Mouse (Mus musculus) right cerebral cortex, postnatal 4 days (tissue): Measurements from ENCODE around the gene Tnfaip8l1.

Experiments
- DNase-seq: peaks from one replicate; pipeline ENCODE4 v3.0.0-alpha.2; 2022

Tnfaip8l1 gene

DNA sequence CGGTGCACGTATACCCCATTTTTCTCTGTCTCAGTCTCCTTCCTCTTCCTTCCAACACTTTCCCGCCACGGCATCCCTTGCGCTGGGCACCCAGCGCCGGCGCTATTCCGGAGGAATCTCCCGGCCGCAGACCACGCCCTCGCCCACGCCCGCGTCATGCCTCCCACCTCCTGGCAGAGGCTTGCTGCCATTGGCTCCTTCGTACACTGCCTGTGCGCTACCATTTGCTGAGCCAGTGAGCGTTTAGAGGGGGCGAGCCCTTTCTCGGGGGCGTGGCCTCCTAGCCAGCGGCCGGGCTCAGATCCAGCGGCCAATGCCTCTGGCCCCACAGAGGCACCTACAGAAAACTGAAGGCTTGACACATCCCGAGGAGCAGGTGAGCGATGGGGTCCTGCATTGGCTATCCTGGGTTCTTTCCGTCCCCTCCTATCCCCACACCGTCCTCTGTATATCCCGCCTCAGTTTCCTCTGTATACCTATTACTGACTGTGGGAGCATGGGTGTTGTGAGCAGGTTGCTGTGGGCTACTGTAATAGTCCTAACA, at the start of gene Tnfaip8l1:
Gene Tnfaip8l1, plus strand, starts transcription at position 247 of the 544 bp plus-strand sequence.
- peak; percentile 90 for DNase-seq

DNA sequence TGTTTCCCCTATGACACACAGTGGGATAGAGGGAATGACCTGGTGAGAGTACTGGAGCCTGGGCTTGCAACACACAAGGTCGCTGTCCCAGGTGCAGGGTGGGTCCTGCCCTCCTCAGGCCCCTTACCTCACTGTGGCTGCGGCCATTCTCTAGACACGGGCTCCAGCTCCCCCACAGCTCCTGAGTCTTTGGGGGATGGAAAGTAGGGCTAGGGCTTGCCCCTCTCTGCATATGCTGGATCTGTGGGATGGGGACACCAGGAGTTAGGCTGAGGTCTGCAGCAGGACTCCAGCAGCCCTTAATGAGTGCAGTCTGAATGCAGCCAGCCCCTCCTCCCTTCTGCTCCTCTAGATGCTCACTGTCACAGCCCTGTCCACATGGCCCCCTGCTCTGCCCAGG, 49.5 kb upstream of the Tnfaip8l1 start:
- DNase-seq: no peak

DNA sequence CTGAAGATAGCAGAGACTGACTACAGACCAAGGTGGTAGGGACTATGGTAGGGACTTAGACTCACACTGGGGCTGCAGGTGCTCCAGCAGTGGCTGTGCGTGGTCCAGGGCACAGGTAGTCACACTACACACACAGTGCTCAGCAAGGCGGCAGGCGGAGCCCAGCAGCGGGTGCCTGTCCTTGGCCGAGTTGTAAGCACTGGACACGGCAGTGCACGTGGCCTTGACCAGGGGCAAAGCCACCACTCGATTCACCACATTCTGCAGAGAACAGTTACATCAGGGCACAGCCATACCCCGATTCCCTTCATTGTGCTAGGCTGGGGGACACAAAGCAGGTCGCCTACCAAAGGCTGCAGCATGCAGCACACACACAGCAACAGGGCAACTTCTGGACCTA, 46.1 kb upstream of the Tnfaip8l1 start:
- no peak for DNase-seq

DNA sequence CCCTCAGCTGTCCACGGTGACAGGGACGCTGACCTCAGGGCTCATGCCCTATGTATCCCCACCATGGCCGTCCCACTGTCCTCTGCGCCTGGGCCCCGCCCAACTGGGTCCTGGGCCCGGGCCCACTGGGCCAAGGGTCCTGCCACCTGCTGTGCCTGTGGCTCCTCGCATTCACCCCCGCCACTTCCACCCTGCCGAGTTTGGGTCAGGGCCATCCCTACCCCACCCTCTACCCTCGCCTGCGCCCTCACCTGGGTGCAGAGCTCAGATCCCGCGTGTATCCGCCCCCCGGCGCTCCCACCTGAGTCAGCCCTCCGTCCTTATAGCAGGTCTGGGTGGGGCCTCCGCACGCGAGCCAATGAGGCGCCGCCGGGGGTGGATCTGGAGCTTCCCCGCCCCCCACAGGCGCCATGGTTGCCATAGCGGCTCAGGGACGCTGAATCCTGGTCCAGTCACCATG, 45.0 kb upstream of the Tnfaip8l1 start, which contains the start of gene Plin5:
Gene Plin5, minus strand, starts transcription at position 346 of the 460 bp plus-strand sequence.
- peak; percentile 64 for DNase-seq

DNA sequence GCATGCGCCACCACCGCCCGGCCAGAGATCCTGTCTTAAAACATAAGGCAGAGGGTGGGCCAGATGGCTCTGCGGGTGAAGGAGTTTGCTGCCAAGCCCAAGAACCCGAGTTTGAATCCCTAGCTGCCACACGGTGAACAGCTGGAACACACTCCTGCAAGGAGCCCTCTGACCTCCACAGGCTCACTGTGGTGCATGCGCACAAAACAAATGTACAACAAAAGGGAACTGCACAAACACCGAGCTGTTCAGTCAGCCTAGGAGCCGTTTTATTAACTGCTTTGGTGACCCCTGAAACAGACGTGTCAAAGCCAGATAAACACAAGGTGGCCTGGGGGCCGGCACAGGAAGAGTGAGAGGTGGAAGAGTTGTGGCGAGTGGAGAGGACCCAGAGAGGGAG, 42.8 kb upstream of the Tnfaip8l1 start:
- DNase-seq: no peak

DNA sequence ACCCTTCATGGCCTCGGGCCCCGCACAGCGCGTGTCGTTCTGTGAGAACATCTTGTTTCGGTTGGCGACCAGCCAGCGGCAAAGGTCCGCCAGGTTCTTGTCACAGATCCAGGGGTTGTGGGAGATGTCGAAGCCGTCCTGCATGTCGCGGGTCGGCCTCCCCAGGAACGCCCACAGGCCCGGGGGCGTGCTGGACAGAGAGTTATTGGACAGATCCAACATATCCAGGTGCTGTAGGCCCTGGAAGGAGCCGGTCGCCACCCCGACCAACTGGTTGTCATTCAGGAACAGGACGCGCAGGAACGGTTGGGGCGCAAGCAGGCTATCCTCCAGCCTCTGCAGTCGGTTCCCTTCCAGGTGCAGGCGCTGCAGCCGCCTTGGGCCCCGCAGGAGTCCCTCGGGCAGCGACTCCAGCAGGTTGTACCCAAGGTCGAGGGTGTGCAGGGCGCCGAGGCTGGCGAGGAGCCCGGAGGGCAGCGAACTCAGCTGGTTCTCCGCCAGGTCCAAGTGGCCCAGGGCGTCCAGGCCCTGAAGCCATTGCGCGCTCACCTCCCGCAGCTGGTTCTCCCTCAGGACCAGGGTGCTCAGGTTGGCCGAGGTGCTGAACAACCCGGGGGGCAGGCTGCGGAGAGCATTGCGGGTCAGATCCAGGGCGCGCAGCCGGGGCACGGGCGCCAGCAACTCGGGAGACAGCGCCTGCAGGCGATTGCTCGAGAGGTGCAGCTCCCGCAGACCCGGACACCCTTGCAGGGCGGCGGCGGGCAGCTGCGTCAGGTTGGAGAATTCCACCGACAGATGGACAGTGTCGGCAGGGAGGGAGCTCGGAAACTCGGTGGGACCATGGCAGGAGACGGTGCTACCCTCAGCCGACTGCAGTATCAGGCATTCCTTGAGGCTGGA, 42.0 kb upstream of the Tnfaip8l1 start:
- DNase-seq: no peak

DNA sequence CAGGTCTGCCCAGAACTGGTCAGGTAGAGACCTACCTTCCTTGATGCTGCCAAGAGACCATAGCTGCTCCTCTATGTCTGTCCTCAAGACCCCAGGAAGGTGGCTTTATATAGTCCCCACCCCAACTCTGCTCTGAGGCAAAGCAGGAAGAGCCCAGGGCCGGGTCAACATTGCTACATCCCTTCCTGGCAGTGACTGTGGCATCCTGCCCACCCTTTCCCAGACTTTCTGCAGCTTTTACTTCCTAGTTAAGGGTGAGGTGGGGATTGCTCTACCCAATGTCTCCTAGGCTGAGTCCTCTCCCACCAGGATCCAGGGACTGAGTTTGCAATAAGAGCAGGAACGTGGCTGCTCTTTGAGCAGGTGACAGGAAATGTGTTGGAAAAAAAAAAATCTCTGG, 40.5 kb upstream of the Tnfaip8l1 start, which contains the start of gene Lrg1:
Gene Lrg1, minus strand, starts transcription at position 176 of the 400 bp plus-strand sequence.
- DNase-seq: no peak

DNA sequence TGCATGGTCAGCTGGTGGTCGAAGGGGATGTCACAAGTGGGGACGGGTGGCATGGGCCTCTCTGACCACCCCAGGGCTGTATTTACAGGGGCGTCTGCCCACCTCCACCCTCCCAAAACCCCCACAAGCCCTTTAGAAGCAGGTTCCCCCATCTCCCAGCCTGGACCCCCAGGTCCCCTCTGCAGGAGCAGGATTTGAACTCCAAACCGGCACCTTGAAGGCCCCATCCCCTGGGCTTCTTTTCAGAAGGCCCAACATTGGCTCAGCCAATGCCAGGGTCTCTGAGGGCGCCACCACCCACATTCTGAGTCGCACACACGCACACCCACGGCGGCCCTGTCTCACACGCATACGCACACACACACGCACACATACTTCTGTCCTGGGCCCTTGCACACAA, 39.1 kb upstream of the Tnfaip8l1 start:
- DNase-seq: no peak

DNA sequence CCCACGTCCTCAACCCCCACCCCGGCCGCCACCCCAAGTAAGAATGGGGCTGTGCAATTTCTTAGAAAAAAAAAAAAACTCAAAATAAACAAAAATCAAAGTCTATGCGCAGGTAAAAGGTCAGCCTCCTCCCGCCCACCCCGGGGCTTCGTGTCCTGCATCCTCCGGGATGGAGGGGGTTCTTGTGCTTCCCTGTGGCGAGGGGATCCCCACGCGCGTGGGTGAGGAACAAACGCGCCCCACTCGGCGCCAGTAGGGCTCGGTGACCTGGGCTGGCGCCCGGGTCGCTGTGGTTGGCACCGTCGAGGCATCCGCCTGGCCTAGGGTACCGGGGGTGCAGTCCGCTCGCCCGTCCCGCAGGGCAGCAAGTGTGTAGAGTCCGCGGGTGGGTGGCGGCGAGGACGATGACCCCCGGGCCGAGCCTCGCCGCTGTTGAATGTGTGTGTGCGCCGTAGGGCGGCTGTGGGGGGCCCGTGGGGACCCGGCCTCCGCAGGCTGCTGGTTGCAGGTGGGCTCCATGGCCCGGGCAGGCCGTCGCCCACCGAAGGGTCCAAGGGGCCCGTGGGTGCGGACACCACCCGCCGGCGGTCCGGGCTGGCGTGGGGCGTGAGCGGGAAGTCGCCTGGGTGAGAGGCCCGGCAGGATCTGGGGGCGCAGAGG, 38.5 kb upstream of the Tnfaip8l1 start:
- no peak for DNase-seq

DNA sequence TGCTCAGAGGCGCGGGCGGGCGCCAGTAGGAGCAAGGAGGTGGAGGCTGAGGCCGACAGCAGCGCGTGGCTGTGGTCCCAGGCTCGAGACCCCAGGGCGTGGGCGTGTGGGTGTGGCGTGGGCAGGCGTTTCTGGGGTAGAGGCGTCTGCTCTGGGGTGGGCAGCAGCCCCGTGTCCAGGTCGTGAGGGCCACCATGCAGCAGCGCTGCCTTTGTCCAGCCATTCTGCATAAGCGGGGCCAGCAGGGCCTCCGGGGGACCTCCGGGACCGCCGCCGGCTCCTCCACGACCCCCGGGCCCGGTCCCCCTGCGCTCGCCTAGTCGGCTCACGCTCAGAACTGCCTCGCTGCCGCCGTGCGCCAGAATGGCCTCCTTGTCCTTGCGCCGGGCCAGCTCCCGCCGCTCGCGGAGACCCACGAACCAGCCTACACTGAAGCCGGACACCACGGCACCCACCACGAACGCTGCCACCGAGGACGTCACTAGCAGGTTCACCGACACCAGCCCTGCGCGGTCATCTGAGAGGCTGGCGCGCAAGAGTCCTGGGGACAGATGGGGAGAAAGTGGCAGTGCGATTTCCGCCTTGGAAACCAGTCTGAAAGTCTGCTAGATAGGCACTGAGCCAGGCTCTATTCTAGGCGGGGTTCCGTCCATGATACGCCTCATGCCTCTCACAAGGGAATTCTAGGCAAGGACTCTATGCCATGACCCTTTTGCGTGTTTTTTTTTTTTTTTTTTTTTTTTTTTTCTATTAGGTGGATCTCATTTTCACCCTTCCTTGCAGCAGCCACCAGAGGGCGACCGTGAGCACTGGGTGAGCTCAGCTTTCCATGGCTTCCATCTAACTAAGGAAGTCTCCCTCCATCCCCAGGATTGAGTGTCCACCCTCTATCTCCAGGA, 37.7 kb upstream of the Tnfaip8l1 start:
- DNase-seq: peak; percentile 72

DNA sequence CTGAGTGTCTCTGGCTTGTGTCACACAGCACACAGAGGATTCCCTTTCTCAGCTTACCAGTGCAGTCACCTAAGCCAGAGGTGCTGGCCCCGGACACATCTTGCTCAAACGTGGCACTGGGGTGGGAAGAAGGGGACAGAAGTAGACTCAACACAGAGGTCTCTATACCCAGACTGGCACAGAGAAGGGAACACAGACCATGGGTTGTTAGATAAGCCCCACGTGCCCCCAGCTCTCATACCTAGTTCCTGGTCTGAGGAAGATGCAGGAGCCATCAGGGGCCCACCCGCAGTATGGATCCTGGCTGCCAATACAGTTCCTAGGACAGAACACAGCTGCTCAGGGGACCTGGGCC, 37.0 kb upstream of the Tnfaip8l1 start:
- DNase-seq: no peak

DNA sequence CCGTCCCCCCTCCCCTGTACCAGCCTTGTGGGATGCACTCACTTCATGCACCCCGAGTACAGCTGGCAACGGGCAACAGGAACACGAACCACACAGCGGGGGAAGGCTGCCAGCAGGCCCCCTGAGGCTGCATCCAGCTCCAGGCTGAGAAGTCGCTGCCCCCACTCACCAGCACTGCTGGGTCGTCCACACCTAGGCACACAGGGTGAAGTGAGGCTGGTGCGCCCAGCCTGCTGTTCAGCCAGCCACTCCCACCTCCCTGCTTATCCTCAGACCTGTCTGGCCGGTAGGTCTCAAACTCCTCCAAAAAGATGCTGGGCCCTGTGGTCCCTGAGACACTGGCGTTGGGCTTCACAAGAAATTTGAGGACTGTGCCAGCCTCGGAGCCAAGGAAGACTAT, 36.1 kb upstream of the Tnfaip8l1 start:
- no peak for DNase-seq

DNA sequence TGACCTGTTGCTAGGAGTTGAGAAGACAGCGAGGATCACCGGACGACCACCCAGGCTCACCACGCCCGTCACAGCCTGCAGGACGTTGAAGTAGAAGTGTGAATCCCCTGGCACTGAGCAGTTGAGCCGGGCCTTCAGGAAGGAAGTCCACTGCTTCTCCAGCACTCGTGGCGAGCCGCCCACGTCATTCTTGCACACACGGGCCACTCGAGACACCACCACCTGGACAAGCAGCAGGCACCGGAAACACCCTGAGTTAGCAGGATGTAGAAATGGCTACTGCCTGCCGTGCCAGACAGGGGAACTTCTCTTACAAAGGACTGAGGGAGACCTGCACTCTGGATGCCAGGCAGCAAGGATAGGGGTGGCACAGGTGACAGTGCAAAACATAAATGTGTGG, 34.0 kb upstream of the Tnfaip8l1 start:
- no peak for DNase-seq

DNA sequence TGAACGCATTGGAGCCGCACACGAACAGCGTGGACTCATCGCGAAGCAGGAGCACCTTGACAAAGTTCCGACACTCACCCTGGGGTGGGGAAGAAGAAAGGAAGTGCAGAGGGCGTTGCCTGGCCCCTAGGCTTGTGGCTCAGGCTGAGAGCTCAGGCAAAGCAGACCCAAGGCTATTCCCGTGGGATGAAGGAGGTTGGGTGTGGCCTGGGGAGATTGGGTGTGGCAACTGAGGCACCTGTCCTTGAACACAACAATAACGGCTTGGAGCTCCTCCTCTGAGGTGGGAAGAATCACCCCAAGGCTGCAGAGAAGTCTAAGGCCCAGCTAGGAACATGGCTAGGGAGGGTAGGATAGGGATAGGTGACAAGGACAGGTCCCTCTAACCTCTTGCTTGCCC, 31.1 kb upstream of the Tnfaip8l1 start:
- DNase-seq: no peak

DNA sequence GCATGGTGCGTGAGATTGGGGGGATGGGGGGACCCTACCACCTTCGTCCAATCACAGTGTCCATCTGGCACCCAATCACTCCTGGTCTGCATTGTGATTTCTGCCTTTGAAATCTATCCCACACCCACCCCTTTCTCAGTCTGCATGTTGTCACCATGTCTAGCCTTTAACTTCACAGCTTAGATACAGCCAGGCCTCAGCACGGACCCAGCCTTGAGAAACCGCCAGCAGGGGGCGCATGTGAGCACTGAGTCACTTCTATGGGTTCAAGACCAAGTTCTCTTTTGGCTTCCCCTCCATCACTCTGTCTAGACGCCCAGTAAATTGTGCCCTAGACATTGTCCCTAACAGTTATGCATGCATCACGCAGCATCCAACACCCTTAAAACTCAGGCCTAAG, 30.5 kb upstream of the Tnfaip8l1 start:
- DNase-seq: peak; percentile 81

DNA sequence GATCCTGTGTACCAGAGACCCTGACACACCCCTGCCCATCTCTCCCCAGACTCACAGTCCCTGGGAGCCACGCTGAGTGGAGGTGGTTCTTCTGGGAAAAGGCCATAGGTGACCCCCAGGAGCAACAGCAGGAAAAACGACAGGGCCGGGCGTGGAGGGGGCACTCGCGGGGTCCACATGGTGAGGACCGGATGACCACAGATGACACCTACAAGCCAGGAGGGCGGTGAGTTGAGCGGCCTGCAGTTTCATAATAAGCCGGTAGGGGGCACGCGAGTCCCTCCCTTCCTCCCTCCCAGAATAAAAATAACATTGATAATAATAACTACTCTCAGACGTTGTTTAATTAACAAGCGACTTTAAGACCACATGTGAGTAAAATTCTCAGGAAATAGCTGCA, 29.6 kb upstream of the Tnfaip8l1 start:
- peak; percentile 65 for DNase-seq

DNA sequence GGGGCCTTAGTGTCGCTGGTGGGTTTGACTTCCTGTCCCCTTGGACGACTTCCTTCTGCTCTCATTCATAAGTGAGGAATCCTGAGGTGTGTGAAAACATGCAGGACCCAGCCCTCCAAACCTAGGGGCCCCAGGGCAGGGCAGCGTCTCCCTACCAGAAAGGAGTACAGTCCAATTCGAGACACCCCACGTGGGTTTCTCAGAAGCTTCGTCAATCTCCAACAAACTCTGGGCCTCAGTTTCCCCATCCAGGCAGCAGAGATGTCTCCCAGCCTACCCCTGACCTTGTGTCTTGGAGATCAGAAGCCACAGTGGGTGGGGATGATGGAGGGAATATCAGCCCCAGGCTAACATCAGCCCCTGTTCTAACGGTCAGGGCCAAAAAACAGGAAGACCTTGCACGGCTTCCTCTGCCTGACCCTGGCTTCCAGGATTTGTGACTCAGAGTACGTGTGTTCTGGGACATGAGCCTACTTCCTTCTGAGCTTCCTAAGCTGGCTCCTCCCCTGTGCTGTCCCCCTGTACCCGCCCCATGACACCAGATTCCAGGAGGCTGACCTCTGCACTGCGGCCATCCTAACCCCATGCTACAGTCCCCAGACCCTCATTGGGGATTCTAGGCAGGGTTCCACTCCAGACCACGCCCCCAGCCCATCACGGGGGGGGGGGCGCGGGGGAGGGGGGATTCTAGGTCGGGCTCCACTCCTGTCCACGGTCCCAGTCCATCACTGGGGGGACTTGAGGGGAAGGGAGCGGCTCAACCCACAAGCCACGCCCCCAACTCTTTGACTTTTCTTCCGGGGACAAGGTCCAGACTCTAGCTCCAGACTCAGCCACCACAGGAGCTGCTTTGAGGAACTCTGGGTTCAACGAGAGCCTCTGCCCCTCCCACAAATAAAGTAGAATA, 28.6 kb upstream of the Tnfaip8l1 start:
- DNase-seq: no peak

DNA sequence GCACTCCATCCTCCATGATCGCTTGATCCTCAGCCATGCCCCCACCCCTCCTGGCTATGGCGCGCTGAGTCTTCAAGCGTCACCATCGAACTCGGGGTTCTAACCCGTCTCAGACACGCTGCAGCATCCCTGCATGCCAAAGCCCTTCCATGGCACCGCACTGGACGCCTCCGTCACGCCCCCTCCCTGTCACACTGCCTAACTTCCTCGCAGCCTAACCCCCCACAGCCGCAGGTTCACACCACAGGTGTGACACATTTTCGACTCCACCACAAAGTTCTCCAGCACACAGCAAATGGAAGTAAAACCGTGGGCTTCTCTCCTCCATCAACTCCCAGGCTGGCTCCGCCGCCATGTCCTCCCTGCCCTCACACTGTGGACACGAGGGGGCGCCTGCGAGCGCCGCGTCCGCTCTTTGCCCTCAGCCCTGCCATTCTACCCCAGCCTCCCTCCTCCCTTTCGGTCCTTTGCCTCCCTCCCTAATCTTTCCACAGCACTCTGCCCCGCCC, 27.8 kb upstream of the Tnfaip8l1 start:
- DNase-seq: peak; percentile 72

DNA sequence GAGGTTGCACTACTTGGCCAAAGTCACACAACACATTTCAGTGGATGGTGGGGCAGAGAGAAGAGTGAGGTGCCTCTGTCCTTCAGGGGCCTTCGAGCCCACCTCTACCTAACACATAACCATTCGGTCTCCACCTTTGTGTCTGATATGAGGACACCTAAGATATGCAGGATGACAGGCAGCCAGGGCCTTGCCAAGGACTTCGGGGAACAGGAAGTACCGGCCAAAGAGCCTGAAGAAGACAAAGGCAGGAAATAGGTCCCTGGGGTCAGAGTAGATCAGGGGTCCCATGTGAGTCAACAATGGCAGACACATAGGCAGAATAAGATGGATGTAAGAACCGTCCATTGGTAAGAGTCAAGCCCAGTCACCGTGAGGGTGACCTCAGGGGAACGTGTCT, 25.7 kb upstream of the Tnfaip8l1 start:
- no peak for DNase-seq

DNA sequence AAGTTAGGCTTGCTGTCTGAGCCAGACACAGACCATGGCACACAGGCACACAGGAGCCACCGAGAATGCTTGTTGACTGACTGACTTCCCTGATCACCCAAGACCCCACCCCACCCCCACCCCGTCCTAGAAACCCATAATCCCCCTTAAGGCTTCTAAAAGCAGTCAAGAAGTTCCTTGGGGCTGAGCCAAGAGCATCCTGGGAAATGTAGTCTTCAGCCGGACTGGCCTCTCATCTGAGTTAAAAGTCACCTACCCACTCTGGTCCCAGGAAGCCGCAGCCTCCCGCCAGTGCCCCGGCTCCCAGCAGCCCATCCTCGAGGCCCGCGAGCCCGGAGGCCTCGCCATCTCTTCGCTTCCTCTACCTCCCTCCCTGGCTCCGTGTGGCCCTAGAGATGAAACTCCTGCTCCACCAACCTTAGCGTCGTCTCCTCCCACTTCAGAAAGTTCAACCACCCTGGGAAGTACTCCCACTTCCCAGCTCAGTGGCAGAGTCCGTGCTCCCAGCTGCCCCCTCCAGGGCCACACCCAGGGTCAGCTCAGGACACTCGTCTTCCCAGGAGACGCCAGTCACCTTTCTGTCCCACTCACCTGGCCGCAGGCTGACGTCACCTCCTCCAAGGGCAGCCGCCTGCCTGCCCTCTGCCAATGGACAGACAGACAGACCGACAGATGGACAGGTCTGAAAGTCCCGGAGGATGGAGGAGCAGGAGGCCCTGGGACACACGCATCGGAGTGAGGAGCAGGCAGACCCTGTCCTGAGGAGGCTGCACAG, 24.3 kb upstream of the Tnfaip8l1 start:
- DNase-seq: no peak

DNA sequence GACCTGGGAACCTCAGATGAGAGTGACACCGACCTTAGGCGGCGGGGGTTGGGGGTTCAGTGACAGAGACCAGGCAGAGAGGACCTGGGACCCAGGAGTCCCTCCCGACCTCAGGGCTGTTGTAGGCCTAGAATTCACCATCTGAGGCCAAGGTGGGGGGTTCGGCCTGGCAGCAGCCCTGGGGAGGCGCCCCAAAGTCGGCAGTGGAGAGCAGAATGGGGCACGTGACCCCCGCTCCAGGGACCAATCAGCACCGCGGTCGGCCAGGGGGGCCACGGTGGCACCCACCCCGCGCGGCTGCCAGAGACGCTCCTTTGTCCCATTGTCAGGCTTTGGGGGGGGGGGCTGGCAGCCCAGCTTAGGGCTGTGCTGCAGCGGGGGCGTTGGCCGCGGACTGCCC, 22.9 kb upstream of the Tnfaip8l1 start:
- DNase-seq: peak; percentile 62
